Mouse (Mus musculus) lung, postnatal 0 days (tissue): ENCODE measurements around the gene Ddx6. TPM values are rescaled to one million over a fixed set of nuclear protein-coding genes. Genes with fewer than 3 reads are reported as not detected.

ENCODE experiments used
- ATAC-seq: fragments of 200-750 bp; cut with Nextera tagmentation; 2 replicates; pipeline ENCODE4 v1.8.0; 2017; ENCODE audit warnings: moderate library complexity
- DNase-seq: peaks from one replicate; pipeline ENCODE4 v3.0.0-alpha.2; 2016; ENCODE audit warnings: low spot score
- H3K27ac ChIP-seq: fragments of 300-500 bp; sonication (generic); 2 replicates; pipeline ENCODE4 v1.5.1; 2014; ENCODE audit warnings: antibody characterized with exemption, mild to moderate bottlenecking, low read length, mixed read lengths
- H3K27me3 ChIP-seq: fragments of 300-500 bp; sonication (generic); replicated peaks from 2 replicates; pipeline ENCODE4 v1.6.1; 2014; ENCODE audit warnings: low read length, mixed read lengths; ENCODE audit not compliant: insufficient read depth
- H3K36me3 ChIP-seq: fragments of 300-500 bp; sonication (generic); 2 replicates; pipeline ENCODE4 v1.6.1; 2014; ENCODE audit warnings: low read length, mixed read lengths; ENCODE audit not compliant: insufficient read depth
- H3K4me1 ChIP-seq: fragments of 300-500 bp; sonication (generic); 2 replicates; pipeline ENCODE4 v1.6.1; 2014; ENCODE audit warnings: antibody characterized with exemption, low read depth, low read length, mixed read lengths; ENCODE audit not compliant: insufficient read depth
- H3K4me2 ChIP-seq: fragments of 300-500 bp; sonication (generic); replicated peaks from 2 replicates; pipeline ENCODE4 v1.6.1; 2014; ENCODE audit warnings: low read depth, mild to moderate bottlenecking, low read length, moderate library complexity, mixed read lengths
- H3K4me3 ChIP-seq: fragments of 300-500 bp; sonication (generic); 2 replicates; pipeline ENCODE4 v1.5.1; 2014; ENCODE audit warnings: low read depth, low read length
- H3K9ac ChIP-seq: fragments of 300-500 bp; sonication (generic); replicated peaks from 2 replicates; pipeline ENCODE4 v1.6.1; 2014; ENCODE audit warnings: low read depth, mild to moderate bottlenecking
- H3K9me3 ChIP-seq: fragments of 300-500 bp; sonication (generic); 2 replicates; pipeline ENCODE4 v1.6.1; 2016; ENCODE audit warnings: low read length, mixed read lengths
- CTCF ChIP-seq: IDR thresholded peaks from 2 replicates; pipeline ENCODE4 v1.5.1; 2016; ENCODE audit warnings: antibody characterized with exemption, mild to moderate bottlenecking
- EP300 ChIP-seq: IDR thresholded peaks from 2 replicates; pipeline ENCODE4 v1.6.1; 2016; ENCODE audit warnings: antibody characterized with exemption, mild to moderate bottlenecking, control low read depth
- WGBS: fragments of 180-500 bp; shearing (Covaris S2); extraction: QIAGEN DNeasy Blood & Tissue Kit; methylation state at CpG from one replicate; pipeline ENCODE4 v1.1.7; 2014; 5-methylcytosine and 5-hydroxymethylcytosine counted together
- polyA plus RNA-seq: library from polyadenylated mRNA; unstranded; fragments of >200 nt; fragmentation: Nextera tagmentation; extraction: Ambion mirVana; gene quantifications from 2 replicates; pipeline ENCODE4 v1.2.1, GENCODE M21; 2015

The Ddx6 gene
- polyA plus RNA-seq, 1 experiment from 2014 or later = 13.9 TPM

DNA sequence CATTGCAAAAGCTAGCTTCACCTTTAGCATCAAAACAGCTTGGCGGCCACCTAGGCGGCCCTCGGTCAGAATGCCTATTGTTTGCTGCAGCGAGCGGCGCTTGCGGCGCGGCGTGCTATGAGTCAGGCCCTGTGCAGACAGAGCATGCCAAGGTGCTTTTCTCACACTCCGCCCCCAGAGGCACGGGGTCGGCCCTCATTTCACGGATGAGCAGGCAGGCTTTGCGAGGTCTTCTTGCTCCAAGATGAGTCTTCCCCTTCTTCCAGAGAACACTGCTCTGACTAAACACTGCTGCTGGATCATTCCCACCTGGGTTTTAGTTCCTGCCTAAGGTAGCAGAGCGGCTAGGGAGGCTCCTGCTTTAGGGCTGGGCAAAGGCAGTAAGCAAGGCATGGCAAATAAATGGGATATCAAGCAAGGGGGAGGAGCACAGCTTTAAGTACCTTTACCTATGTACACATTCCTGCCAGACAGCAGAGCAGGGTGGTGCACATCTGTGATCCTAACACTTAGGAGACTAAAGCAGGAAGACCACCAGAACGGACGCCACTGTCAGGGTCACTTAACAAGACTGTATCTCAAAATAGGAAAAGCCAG, 5.7 kb upstream of the Ddx6 start:
- Histone ChIP-seq H3K9ac (no peak overlapping the region), H3K27me3 (no peaks in the 10 kb centered on the region), H3K9me3 (no peaks in the 10 kb centered on the region), H3K4me2 (peak overlapping the region; percentile 43), H3K36me3 (no peaks in the 10 kb centered on the region), H3K4me3 (no peak overlapping the region), H3K27ac (no peak overlapping the region), H3K4me1 (peaks cover 12% of the 10 kb centered on the region; the same call in 1 of the 2 replicates)
- TF ChIP-seq EP300 (no peak), CTCF (peak; percentile 13; the same call in 1 of the 2 replicates)
- peak; percentile 53 for DNase-seq
- ATAC-seq = peak; percentile 37
- 7% methylated on average over 18 of the region's 18 CpGs for WGBS

DNA sequence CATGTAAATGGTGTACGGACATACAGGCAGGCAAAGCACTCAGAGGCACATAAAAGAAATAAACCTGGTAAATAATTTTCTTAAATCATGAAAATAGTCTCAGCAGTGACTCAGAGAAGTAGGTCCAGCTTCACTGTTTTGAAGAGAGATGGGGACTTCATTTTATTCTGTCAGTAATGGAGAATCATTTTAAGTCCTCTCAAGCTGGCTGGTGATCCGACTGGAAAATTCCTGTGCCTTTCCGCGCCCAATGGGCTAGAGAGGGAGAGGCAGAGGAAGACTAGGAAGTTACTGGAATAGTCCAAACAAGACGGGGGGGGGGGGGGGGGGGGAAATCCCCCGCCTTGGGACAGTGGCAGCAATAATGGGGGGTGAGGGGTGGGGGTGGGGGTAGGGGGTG, 5.1 kb upstream of the Ddx6 start:
- no peak overlapping the region for H3K27ac ChIP-seq
- 15% methylated on average over 5 of the region's 6 CpGs for WGBS

DNA sequence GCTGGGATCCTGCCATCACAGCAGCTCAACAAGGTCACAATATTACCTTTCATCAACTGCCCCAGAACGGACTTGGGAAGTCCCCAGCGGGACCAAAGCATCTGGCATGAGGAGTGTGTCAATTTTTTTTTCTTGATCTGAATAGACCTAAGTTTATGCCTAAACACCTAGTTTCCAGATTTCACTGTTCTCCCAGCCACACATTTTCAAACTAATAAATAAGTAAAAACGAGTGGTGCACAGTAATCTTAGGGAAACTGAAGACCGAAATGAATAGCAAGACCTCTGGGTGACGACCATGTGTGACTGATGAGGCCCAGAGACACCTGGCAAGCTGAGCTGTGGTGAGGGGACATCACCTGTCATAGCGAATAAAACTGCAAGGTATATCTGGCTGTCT, 3.9 kb upstream of the Ddx6 start:
- Histone ChIP-seq H3K4me1 (peaks cover 12% of the 10 kb centered on the region; the same call in 1 of the 2 replicates), H3K4me2 (no peak overlapping the region), H3K27me3 (no peaks in the 10 kb centered on the region), H3K27ac (no peak overlapping the region), H3K4me3 (no peak overlapping the region), H3K9me3 (no peaks in the 10 kb centered on the region), H3K36me3 (no peaks in the 10 kb centered on the region), H3K9ac (no peak overlapping the region)
- DNase-seq = no peak
- TF ChIP-seq CTCF = no peak
- TF ChIP-seq EP300 = no peak
- ATAC-seq = no peak
- WGBS = 83% methylated on average over 6 of the region's 6 CpGs

More for the DNA sequence above, 5.1 kb upstream of the Ddx6 start:
- Histone ChIP-seq H3K9ac (no peak overlapping the region), H3K9me3 (no peaks in the 10 kb centered on the region), H3K4me1 (peaks cover 12% of the 10 kb centered on the region; the same call in 1 of the 2 replicates), H3K27me3 (no peaks in the 10 kb centered on the region), H3K36me3 (no peaks in the 10 kb centered on the region), H3K4me2 (0 out of 2 replicates have a peak overlapping the region, but pooled peaks have one; percentile 43), H3K4me3 (no peak overlapping the region)
- ATAC-seq = no peak
- no peak for TF ChIP-seq CTCF
- TF ChIP-seq EP300 = no peak
- DNase-seq = no peak

DNA sequence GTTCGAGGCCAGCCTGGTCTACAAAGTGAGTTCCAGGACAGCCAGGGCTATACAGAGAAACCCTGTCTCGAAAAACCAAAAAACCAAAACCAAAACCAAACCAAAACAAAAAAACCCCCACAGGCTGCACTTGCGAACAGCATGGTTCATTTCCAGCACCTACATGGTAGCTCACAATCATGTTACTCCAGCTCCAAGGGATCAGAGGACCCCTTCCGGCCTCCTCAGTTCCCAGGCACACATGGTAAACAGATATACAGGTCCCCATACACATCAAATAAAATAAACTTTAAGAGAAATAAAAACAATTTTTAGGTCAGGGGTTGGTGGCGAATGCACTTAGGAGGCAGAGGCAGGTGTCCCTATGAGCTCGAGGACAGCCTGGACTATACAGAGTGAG, 1.9 kb upstream of the Ddx6 start:
- Histone ChIP-seq H3K4me1 (peaks cover 12% of the 10 kb centered on the region; the same call in 1 of the 2 replicates), H3K9ac (no peak overlapping the region), H3K9me3 (no peaks in the 10 kb centered on the region), H3K4me3 (peak overlapping the region; percentile 99), H3K36me3 (no peaks in the 10 kb centered on the region), H3K27ac (peak overlapping the region; percentile 0; the same call in 1 of the 2 replicates), H3K27me3 (no peaks in the 10 kb centered on the region), H3K4me2 (peak overlapping the region; percentile 92)
- no peak for TF ChIP-seq EP300
- DNase-seq (no peak), ATAC-seq (no peak)
- WGBS = 62% methylated on average over 6 of the region's 6 CpGs

DNA sequence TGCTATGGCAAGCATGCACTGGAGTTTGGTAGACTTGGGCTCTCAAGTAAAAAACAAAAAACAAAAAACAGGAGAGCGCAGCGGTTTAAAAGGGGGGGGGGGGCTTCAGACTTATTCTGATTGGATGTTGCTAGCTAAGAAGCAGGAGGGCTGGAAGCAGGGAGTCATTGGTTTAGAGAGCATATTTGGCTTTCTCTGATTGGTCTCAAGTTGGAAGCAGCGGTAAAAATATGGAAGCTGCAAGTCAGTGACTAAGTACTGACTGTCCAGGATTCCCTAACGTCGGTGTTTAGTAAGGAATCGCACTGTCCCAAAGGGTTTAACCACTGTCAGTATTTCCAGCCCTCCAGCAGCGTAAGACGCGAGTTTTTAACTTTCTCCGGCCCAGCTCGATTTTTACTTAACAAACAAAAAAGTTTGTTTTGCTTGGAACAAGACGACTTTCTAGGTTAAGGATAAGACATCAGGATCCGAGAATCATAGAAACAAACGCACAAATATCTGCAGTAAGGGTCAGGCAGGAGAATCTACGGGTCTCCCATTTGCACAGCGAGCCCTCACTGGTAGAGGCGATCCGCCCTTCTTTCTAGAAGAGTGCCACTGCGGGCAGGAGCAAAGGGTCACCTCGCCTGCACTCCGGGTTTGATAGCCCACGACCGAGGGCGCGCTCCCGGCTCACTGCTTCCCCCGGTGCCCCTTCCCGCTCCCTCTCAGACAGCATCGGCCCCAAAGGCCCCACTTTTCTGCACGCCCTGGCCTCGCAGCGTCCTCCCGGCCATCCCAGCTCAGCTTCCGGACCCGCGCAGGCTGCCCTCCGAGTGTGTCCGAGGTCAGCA, 1.0 kb upstream of the Ddx6 start:
- peak overlapping the region; percentile 99 for H3K27ac ChIP-seq
- H3K27me3 ChIP-seq = no peaks in the 10 kb centered on the region
- H3K9ac ChIP-seq = peak overlapping the region; percentile 100
- H3K4me2 ChIP-seq = peak overlapping the region; percentile 92
- 0% methylated on average over 38 of the region's 38 CpGs for WGBS
- ATAC-seq (peak; percentile 71), DNase-seq (peak; percentile 97)
- peak overlapping the region; percentile 99 for H3K4me3 ChIP-seq
- no peak for TF ChIP-seq EP300
- TF ChIP-seq CTCF = no peak
- peaks cover 10% of the 10 kb centered on the region; the same call in 1 of the 2 replicates for H3K4me1 ChIP-seq
- H3K9me3 ChIP-seq = no peaks in the 10 kb centered on the region
- H3K36me3 ChIP-seq = 0 out of 2 replicates have a peak, but pooled peaks cover 3% of the 10 kb centered on the region

DNA sequence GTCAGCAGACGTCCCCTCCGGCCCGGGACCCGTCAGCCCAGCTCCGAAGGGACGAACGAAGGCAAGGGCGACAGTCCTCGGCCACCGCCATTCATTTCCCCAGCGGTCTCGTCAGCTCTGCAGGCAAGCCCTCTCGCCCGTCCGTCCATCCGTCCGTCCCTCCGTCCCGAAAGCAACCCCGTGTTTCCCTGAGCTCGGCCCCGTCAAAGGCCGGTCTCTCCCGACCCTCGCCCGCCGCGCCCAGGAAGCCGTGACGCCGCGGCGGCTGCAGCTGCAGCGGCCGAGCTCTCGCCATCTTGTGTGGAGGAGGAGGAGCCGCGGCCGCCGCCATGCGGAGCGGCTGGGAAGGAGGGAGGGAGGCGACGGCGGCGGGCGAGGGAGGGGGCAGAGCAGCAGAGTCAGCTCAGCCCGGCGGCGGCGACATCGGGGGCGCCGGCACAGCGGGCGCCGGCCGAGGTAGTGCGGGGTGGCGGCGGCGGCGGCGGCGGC, 358 bp upstream of the Ddx6 start:
- peak; percentile 91 for DNase-seq
- H3K9me3 ChIP-seq = no peaks in the 10 kb centered on the region
- H3K9ac ChIP-seq = peak overlapping the region; percentile 100
- TF ChIP-seq CTCF = peak; percentile 32
- no peak for TF ChIP-seq EP300
- peak overlapping the region; percentile 99 for H3K27ac ChIP-seq
- ATAC-seq = peak; percentile 80
- H3K27me3 ChIP-seq = no peaks in the 10 kb centered on the region
- H3K4me1 ChIP-seq = peaks cover 5% of the 10 kb centered on the region; the same call in 1 of the 2 replicates
- WGBS = under 1% methylated on average over 22 of the region's 65 CpGs
- peak overlapping the region; percentile 92 for H3K4me2 ChIP-seq
- H3K36me3 ChIP-seq = 0 out of 2 replicates have a peak, but pooled peaks cover 8% of the 10 kb centered on the region
- H3K4me3 ChIP-seq = peak overlapping the region; percentile 99
